Mouse (Mus musculus): ENCODE measurements at regions not wholly inside any gene's neighbourhood (a gene's known extent, or its start where the extent isn't known, plus 50 kb on each side); places are given as distances from the start of the nearest gene placed in this dataset.

DNA sequence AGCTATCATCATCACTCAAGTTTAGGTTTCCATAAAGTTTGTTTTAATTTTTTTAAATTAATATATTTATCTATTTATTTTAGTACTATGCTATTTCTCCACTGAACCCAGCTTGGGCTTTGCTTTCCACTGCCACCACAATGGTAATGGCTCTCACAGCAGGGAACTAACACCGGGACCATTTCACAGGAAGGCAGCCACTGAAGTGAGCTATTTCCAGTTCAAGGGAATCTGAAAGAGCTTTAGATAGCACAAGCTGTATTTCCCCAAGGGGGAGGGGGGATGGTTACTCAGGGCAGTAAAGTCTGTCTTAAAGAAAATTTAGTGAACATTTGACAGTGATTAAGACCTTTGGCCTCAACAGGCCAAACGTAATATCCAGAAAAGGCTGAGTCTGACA lies 375.6 kb downstream of the Efhb start:
- peak; percentile 61 for DNase-seq (ENCODE audit: low read depth, low spot score)

- DNase-seq (ENCODE audit: low read depth, low spot score): no peak
These were observed 380.9 kb downstream of the Efhb start for GRCm38 (mm10) chr17:53082205-53082604.

DNA sequence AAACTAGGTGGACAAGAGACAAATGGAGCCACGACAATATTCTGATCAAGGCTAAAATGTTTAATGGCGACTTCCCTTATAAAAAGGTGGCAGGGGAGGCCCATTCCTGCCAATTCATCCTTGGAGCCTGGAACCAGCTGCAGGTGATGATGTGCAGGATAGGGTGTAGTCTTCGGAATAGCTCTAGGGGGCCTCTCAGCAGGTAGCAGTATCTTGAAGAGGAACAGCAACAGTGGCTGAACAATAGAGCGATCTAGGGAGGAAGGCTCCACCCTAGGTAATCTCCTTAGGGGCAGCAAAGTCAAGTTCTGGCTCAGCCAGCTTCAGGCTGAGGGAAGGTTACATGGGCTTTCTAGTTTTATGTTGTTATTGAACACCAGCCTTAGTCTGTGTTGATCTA lies 383.8 kb downstream of the Efhb start:
- DNase-seq (ENCODE audit: low read depth, low spot score): peak; percentile 72

DNA sequence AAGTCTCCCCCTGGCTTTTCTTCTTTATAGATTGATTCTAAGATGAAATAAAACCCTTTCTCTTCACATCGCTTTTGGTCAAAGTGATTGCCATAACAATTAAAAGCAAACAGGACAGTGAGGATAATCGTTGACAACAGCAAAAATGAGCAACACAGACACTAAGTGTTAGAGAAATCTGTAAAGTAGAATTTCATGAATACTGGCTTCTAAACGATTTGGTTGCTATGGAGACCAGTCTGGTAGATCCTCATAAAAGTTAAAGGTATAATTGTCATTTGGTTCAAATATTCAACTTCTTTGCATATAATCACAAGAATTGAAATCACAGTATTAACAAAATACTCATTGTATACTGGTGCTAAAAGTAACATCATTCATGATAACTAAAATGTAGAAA lies 401.4 kb downstream of the Efhb start:
- no peak for DNase-seq (ENCODE audit: low read depth, low spot score)

All from ZHBTc4 (cell line).